Mouse (Mus musculus) spleen, postnatal 10 days (tissue): ENCODE measurements around the gene Adipor2.

Source experiments
- DNase-seq, 2 experiments: peaks; one replicate each; pipeline ENCODE4 v3.0.0; 2021 to 2022; ENCODE audit warnings: low spot score in 2 of 2

Gene Adipor2

DNA sequence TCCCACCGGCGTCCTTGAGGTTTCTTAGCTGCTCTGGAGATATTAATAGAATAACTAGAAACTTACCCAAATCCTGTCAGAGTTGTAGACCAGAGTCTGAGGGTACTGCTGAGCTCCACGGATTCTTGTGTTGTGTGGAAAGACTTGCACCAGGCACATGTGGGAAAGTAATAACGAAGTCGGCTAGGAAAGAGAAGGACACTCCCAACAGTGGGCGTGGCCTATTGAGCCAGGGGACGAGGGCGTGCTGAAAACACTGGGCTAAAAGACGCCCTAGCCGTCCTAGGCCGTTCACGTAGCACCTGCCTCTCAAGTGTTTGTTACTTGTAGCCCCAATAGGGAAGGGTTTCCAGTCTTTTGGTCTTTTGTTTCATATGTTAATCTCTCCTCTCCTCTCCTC lies at the start of gene Adipor2:
Gene Adipor2, minus strand, starts transcription at position 351 of the 400 bp plus-strand sequence.
- peak in 1 of 2 experiments; percentile 59 for DNase-seq

DNA sequence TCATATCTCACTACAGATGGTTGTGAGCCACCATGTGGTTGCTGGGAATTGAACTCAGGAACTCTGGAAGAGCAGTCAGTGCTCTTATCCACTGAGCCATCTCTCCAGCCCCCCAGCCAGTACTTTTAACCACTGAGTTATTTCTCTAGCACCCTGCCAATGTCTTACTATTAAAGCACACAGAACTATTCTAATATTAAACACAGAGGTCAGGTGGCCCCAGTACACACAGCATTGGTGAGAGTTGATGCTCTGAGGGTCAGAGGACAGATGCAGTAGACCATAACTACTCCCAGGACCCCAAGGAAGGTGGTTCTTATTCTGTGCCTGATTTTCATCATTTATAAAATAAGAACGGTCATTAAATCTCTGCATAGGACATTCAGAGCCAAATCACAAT lies 48.7 kb upstream of the Adipor2 start:
- no peak for DNase-seq

DNA sequence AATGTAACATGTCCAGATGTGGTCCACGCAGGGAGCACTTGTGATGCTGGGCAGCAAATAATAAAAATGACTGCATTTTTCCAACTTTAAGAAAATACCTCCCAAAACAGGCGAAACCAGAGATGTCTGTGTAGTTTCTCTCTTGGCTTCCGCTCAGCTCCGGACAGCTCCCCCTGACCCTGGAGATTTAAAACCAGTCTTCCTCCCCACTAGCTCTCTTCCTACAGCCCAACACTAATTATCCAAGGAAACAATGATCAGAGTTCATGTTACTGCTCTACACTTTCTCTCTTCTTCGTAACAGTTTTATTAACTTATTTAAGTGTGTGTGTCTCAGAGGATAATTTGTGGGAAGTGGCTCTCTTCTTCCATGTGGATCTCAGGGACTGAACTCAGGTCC lies 42.9 kb upstream of the Adipor2 start:
- no peak for DNase-seq

DNA sequence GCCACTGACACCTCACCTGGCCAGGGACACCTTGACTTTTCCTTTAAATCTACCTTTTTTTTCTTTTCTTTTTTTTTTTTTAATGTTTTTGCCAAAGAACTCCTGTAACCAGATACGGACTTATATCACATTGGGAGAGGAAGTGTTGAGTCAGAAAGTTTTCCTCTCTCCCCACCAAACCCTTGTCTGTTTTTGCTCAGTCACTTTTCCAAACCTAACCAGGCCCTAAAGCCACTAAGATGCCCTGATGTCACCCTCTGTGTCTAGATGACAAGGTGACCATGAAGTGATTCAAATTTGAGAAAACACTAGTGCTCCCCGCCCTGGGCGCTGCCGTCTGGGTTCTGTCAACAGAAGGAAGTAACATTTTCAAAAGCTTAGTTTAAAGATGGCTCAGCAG lies 41.5 kb upstream of the Adipor2 start:
- DNase-seq, result no peak

DNA sequence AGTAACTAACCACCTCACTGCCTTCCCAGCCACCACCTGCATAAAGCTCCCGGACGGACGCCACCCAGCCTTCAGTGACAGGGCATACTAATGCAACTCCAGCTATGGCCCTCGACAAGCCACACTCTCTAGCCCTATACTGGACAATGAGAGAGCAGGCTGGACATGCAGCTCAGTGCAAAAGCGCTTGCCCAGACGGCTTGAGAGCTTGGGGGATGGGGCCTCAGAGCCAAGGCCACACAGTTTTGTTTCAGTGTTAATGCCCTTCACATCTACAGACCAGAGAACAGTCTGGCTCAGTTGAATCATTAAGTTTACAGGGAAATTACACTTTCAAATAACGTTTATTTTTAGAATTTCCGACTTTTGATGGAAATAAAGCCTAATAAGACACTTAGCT lies 40.7 kb upstream of the Adipor2 start:
- no peak for DNase-seq

DNA sequence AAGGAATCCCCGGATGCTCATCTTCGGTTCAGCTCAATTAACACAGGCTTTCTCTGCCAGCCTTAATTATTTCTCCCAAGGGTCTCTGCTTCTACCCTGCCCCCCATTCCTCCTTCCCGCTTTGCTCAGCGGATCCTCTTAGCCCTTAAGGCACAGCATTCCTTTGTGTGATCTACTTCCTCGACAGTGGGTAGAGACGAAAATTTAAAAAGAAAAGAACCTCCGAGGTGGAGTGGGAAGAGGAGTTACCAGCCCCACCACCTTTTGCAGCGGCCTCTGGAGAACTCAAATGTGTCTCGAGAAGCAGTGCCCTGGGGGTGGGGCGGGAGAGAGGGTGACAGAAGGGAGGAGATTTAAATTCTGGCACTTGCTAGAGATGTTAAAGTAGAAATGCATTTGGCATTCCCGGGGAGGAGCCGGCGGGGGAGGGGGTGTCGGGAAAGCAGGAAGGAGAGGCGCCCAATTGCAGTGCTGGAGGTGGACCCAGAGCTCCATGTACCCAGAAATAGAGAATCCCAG lies 34.5 kb upstream of the Adipor2 start:
- DNase-seq, result peak in 1 of 2 experiments; percentile 30

DNA sequence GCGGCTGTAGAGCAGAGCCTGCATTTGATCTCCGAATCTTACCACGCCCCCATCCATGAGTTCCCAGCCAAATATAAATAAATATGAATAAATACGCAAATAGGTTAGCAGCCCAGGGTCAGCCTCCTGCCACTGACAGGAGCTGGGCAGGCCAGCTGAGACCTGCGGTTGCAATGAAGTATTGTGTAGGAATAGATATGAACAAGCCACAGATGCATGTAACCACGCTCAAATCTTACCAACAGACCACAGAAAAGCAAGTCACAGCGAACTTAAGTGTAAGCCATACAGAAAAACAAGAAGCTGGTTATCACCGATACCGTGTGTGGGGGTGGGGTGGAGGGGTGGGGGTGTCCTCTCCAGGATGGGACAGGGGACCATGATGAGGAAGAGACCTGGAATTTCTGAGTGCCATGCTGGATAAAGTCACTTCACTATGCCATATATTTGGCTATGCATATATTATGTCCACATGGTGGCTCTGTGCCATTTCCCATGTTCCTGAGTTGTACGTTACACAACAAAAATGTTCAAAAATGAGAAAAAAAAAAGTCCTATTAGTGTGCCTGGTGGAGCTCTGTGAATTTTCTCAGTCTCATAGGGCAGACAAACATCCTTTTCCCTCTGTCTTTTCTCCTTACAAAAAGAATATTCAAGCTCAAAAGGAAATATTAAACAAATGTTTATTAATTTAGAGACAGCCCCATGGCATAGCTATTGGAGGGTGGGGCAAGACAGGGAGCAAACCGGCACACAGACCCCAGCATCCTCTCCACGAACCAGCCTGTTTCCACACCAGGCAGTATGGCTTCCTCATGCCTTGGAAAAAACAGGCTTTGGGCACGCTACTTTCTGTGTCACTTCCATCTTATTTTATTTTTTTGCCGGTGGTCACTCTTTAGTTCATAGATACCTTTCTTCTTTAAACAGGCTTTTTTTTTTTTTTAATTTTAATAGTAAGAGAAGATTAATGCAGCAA lies 33.8 kb upstream of the Adipor2 start:
- DNase-seq, result no peak

DNA sequence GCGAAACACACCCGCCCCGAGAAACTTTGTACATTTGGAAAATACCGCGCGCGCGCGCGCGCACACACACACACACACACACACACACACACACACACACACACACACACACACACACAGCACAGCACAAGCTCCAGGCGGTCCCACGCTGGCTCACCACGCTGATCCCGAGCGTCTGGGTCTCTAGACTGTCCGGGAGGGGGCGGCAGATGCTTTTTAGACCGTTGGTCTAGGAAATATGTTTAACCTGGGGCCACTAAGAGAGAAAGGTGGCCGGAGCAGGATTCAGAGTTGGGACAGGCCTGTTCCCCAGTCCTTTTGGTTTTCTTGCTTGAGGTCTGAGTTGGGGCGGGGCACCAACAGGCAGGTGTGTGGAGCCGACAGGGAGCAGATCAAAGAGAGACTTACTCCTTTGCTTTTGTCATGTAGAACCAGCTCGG lies 31.6 kb upstream of the Adipor2 start:
- DNase-seq, result peak in 1 of 2 experiments; percentile 57

DNA sequence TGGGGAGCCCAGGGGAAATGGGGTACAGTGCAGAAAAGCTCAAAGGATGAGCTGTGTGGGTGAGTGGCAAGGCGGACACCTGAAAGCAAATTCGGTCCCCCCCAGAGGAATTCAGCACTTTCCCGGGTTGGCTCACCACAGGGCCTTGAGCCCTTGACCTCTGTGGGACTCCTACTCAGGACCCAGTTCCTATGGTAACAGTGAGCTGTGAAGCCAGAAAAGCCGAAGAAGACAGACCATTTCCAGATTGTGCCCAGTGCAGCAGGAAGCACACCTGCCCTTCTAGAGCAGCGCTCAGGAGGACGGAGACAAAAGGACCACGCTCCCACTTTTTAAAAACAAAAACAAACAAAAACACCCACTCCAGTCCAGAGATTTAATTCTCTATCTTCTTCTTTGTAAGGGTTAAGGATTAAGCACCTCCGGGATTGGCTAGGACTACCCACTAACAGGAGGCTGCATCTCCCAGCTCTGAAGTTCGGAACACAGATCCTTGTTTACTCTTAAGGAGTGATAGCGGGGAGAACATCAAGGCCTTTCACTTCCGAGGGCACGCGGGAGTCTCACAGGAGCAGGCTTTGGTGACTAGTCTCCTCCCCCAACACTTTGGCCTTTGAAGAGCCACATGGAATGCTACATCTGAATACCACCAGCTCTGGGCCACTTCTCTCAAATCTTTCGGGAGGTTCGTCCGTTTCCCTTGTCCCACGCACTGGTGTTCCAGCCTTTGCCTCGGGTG lies 31.0 kb upstream of the Adipor2 start:
- DNase-seq, result no peak

DNA sequence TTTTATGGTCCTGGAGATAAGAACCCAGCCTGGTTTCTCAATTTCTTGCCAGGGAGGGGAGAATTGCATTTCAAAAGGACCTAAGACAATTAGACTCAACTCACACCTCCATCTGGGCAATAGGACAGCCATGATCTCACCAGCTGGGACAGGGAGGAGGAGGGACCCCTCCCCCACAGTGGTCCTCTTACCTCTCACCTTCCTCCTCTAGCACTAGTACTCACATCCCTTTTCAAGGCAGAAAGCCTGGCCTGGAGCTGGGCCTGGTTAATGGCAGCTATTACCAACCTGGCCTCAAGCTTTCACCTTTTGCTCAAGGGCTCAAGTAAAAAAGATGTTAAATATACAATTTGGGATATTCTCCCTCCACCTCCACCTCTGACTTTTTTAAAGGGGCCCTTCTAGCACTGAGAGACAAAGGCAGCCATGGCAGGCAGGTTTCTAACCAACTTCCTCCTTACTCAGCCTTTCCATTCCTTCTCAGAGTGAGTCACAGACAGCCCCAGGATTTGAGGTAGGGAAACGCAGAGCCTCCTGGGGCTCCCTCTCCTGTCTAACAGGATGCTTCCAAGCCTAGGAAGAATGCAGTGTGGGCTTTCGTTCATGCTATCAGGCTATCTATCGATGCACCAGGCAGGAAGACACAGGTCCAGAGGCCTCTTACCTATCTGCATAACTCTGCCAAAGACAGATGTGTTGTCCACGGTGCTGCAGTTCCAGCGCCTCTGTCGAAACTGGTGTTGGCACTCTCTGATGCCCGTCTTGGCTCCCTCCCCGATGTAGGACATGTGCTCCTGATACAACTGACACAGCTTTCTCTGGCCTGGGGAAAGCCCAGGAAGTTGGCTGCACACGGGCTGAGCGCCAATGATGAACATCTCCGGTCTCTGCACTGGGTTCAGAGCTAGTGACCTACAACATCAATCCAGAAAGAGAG lies 28.4 kb upstream of the Adipor2 start:
- DNase-seq, result no peak

DNA sequence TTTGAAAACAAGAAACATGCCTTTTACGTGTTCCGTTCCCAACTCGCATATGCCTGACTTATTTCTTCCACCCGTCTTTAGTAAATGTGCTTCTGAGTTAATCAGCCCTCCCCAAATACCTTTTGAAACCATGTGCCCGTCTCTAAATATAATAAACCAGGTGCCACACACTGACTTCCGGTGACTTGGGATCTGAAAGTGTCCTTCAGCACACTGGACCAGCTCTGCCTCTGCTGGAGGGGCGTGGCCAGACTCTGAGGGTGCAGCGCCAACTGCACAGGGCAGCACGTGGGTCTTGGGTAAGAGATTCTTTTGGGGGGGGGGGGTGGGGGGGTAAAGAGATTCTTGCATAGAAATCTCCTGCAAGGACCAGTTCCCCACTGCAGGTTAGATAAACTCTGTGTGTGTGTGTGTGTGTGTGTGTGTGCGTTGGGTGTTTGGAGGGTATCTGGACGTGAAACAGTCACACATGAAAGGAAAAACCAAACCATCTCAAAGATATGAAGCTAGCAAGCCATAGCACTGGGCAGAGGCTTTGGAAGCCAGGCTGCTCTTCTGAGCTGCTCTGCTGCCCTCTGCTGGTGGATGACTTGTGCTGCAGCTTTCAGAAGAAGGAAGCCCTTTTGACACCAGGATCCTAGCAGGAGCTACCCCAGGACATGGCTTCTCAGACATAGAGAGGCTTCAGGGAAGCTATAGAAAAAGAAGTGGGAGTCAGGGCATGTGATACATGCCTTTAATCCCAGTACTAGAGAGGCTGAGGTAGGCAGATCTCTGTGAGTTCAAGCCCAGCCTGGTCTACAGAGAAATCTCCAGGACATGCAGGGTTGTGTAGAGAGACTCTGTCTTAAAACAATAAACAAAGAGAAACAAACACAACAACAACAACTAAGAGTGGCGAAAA lies 26.5 kb upstream of the Adipor2 start:
- peak; percentile 56 to 85 for DNase-seq

DNA sequence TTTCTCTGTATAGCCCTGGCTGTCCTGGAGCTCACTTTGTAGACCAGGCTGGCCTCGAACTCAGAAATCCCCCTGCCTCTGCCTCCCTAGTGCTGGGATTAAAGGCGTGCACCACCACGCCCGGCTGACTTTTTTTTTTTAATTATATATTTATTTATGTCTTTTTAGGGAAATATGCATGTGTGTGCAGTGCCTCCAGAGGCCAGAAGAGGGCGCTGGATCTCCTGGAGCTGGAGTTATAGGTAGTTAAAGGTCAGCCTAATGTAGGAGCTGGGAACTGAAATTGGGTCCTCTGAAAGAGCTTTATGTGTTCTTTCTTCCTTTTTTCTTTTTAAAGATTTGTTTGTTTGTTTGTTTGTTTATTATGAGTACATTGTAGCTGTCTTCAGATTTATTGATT lies 25.2 kb upstream of the Adipor2 start:
- DNase-seq, result peak in 1 of 2 experiments; percentile 37

DNA sequence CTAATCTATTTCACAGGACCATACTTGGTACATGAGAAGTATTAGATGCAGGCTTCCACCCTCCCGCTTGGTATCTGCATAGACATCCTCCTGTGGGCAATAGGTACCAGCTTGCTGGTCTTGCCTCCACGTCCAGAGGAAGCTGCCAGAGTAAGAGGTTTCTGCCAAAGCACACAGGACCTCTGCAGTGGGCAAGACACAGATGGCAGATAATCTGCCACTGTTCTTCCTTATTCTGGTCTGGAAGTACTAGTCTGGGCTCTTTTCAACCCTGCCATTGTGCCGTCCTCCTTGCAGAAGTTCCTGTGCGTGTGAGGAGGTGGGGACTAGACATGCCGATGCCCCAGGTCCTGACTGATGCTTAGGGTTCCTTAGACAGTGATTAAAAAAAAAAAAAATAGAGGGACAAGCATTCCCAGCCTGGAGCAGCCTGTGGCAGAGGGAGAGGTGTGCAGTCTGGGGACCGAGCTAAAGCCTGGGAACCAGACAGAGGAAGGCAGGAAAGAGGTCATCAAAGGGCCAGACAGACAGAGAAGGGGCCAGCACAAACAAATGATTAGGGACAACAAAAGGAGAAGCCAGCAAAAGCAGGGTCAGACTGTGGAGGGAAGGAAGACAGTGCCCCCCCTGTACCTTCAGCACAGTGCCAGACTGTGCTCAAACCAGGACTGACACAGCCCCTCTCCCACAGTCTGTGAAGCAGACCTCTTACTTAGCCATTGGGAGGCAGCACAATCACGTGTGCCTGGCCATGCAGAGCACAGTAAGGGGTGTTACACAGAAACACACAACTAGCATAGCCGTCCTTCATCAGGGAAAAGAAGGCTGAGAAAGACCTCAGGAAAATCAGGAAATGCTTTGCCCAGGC lies 20.6 kb upstream of the Adipor2 start:
- DNase-seq, result no peak

DNA sequence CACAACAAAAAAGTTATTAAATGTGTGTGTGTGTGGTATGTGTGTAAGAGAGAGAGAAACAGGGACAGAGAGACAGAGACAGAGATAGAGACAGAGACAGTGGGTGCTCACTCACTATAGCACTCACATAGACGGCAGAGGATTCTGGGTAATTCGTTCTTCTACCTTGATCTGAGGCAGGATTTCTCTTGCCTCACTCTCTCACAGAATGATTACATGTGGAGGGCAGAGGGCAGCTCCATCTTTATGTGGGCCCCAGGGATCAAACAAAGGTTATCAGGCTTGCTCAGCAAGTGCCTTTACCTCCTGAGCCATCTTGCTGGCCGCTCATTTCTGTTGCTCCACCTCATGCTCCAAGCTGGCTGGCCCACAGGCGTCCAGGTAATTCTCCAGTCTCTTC lies 16.9 kb upstream of the Adipor2 start:
- no peak for DNase-seq

DNA sequence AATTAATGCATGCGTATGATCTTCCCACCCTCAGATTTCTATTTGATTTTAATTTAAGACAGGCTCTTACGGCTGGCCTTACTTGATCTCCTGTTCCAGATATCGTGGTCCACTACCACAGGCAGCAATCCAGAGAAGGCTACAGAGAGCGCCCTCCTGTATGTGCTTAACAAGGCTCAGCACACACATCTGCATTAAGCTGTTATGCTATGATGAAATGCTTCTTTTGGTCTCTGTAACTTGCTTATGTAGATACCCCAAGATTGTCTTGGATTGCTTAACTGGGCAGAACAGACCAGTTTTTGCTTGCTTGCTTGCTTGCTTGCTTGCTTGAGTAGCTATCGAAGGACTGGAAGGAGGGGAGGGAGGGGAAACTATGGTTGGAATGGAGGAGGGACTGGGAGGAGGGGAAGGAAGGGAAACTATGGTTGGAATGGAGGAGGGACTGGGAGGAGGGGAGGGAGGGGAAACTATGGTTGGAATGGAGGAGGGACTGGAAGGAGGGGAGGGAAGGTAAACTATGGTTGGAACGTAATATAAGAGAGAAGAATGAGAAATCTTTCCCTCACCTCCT lies 14.3 kb upstream of the Adipor2 start:
- no peak for DNase-seq

DNA sequence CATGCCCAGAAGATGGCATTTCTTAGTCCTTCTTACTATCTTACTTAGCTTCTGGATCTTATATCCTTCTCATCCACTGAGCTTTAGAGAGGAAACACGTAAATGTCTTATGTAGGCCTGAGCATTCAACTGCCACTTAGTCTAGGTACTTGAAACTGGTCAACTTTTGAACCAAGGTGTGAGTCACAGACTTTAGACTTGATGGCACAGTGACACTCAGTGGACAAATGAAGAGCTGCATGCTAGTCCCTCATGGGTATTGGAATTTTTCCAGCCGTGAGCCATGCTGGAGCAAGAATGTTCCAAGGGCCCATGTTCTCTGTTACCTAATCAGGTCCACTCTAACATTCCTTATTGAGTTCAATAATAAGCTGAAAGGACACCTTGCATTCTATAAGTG lies 13.0 kb upstream of the Adipor2 start:
- peak; percentile 26 to 58 for DNase-seq

DNA sequence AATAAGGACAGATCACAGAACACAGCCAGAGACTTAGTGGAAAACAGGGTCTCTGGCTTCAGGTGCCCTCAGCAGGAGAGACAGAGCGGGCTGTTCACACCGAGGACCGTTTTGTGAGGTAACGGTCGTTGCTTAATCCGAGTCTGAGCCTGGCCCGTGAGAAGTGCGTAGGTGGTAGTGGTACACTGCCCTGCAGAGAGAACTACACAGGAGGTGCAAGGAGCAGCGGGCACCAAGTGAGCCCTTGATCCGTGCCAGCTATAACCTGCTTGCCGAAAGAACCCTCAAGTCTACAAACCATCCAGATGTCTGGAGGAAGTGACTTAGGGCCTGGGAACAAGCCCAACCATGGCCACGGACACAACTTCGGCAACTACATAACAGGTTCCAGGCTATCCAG lies 11.8 kb upstream of the Adipor2 start:
- no peak for DNase-seq

DNA sequence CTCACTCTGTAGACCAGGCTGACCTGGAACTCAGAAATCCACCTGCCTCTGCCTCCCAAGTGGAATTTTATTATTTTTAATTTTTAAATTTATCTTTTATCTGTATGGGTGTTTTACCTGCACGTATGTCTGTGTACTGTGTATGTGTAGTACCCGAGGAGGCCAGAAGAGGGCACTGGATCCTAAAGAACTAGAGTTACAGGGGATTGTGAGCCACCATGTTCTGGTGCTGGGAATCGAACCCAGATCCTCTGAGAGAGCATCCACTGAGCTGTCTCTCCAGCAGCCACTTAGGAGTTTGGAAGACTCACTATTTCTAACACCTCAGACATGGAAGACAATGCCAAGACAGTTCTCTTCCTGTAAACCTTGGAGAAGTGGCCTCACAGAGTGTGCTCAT lies 11.1 kb upstream of the Adipor2 start:
- peak; percentile 26 to 68 for DNase-seq

DNA sequence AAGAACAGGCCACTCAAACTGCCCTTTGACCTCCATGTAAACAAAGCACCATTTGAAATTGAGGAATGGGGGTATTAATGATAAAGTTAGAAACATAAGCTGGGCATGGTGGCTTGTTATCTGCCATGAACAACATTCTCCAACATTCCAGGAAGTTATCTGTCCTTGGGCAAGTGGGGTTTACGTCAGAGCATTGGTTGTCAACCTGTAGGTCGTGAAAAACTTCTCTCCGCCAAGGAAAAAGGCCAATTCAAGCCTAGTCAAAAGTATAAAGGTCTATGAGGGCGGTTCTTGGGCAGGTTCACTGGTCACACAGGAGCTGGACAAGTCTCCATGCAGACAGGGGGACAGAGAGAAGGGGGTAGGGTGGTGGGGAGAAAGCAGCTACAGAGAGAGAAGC lies 3.5 kb upstream of the Adipor2 start:
- no peak for DNase-seq
